Mouse (Mus musculus) neural tube, embryonic 11.5 days (tissue): ENCODE measurements at regions not wholly inside any gene's neighbourhood (a gene's known extent, or its start where the extent isn't known, plus 50 kb on each side); places are given as distances from the start of the nearest gene placed in this dataset.

Experiments
- ATAC-seq: fragments of 200-750 bp; cut with Nextera tagmentation; 2 replicates; pipeline ENCODE4 v1.8.0; 2017; ENCODE audit warnings: moderate number of reproducible peaks, mild to moderate bottlenecking, moderate TSS enrichment, moderate library complexity; ENCODE audit not compliant: insufficient read depth, low FRiP score, low TSS enrichment
- DNase-seq: peaks from one replicate; pipeline ENCODE4 v3.0.0-alpha.2; 2015; ENCODE audit warnings: low spot score
- H3K27ac ChIP-seq: fragments of 300-500 bp; sonication (generic); 2 replicates; pipeline ENCODE4 v1.5.1; 2014; ENCODE audit warnings: low read depth, mild to moderate bottlenecking, low read length
- H3K27me3 ChIP-seq: fragments of 300-500 bp; sonication (generic); 2 replicates; pipeline ENCODE4 v1.6.1; 2014; ENCODE audit warnings: mild to moderate bottlenecking, low read length, mixed read lengths; ENCODE audit not compliant: control insufficient read depth, insufficient read depth
- H3K36me3 ChIP-seq: fragments of 300-500 bp; sonication (generic); 2 replicates; pipeline ENCODE4 v1.6.1; 2014; ENCODE audit warnings: mild to moderate bottlenecking, low read length, moderate library complexity, mixed read lengths; ENCODE audit not compliant: control insufficient read depth, insufficient read depth
- H3K4me1 ChIP-seq: fragments of 300-500 bp; sonication (generic); 2 replicates; pipeline ENCODE4 v1.6.1; 2014; ENCODE audit warnings: low read length, mixed read lengths; ENCODE audit not compliant: control insufficient read depth, insufficient read depth
- H3K4me2 ChIP-seq: fragments of 300-500 bp; sonication (generic); 2 replicates; pipeline ENCODE4 v1.6.1; 2014; ENCODE audit warnings: low read depth, mild to moderate bottlenecking, moderate library complexity
- H3K4me3 ChIP-seq: fragments of 300-500 bp; sonication (generic); 2 replicates; pipeline ENCODE4 v1.5.1; 2014; ENCODE audit warnings: low read depth, low read length
- H3K9ac ChIP-seq: fragments of 300-500 bp; sonication (generic); 2 replicates; pipeline ENCODE4 v1.6.1; 2014; ENCODE audit warnings: mild to moderate bottlenecking, low read length
- H3K9me3 ChIP-seq: fragments of 300-500 bp; sonication (generic); 2 replicates; pipeline ENCODE4 v1.6.1; 2016; ENCODE audit warnings: low read length; ENCODE audit not compliant: control insufficient read depth
- WGBS: fragments of 180-500 bp; shearing (Covaris S2); extraction: QIAGEN DNeasy Blood & Tissue Kit; methylation state at CpG from one replicate; pipeline ENCODE4 v1.1.7; 2014; 5-methylcytosine and 5-hydroxymethylcytosine counted together

GRCm38 (mm10) chr9:93857937-93858336 lies 679.9 kb downstream of the 1190002N15Rik start:
- Histone ChIP-seq H3K27me3 (no peaks in the 10 kb centered on the region), H3K27ac (no peak overlapping the region), H3K4me2 (no peak overlapping the region), H3K4me1 (no peaks in the 10 kb centered on the region), H3K9ac (no peak overlapping the region), H3K4me3 (no peak overlapping the region), H3K36me3 (no peaks in the 10 kb centered on the region), H3K9me3 (no peaks in the 10 kb centered on the region)
- ATAC-seq: no peak
- no peak for DNase-seq
- 74% methylated on average over 2 of the region's 2 CpGs for WGBS

DNA sequence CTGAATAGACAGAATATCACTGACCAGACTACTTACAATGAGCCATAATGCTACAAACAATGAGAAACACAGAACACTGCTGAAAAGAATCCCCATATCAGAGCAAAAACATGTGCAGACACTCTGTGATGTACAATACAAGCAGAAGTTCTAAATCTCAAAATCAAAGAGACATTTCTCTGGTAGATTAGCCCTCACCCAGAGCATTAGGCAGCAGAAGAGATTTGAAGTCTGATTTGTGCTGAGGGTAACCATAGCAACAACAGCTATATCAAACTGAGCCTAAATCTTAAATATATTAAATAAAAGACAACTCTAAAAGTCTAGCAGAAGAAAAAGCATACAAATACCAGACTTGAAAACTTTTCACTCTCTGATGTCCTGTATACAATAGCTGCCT lies 691.5 kb downstream of the 1190002N15Rik start:
- no peak overlapping the region for H3K4me2 ChIP-seq
- H3K27ac ChIP-seq: no peak overlapping the region
- no peaks in the 10 kb centered on the region for H3K36me3 ChIP-seq
- no peak overlapping the region for H3K4me3 ChIP-seq
- ATAC-seq (no peak), DNase-seq (no peak)
- H3K9ac ChIP-seq: no peak overlapping the region
- H3K4me1 ChIP-seq: no peaks in the 10 kb centered on the region
- no peaks in the 10 kb centered on the region for H3K9me3 ChIP-seq
- H3K27me3 ChIP-seq: no peaks in the 10 kb centered on the region

DNA sequence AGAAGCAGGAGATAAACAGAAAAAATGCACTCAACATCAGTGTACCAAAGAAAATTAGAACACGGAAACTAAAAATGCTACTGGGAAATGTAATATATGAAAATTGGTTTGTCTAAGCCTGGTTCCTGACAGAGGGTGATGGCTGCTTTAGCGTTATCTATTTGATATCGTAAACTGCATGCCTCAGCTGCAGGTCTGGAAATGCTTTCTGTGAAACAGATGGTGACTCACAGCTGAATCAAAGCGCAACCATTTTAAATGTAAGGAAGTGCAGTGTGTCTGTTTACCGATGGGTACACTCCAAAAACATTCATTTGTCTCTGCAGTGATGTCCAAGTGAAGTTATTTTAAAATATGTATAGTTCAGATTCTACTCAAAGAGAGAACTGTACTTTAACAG lies 694.0 kb downstream of the 1190002N15Rik start:
- H3K27ac ChIP-seq: no peak overlapping the region
- 90% methylated on average over 5 of the region's 5 CpGs for WGBS
- H3K4me3 ChIP-seq: no peak overlapping the region
- no peak for DNase-seq
- no peaks in the 10 kb centered on the region for H3K27me3 ChIP-seq
- H3K4me2 ChIP-seq: no peak overlapping the region
- H3K4me1 ChIP-seq: no peaks in the 10 kb centered on the region
- no peaks in the 10 kb centered on the region for H3K36me3 ChIP-seq
- no peaks in the 10 kb centered on the region for H3K9me3 ChIP-seq
- ATAC-seq: no peak
- H3K9ac ChIP-seq: no peak overlapping the region
